19 mouse cellular contexts compared by ENCODE assay signal in the genomic region with DNA sequence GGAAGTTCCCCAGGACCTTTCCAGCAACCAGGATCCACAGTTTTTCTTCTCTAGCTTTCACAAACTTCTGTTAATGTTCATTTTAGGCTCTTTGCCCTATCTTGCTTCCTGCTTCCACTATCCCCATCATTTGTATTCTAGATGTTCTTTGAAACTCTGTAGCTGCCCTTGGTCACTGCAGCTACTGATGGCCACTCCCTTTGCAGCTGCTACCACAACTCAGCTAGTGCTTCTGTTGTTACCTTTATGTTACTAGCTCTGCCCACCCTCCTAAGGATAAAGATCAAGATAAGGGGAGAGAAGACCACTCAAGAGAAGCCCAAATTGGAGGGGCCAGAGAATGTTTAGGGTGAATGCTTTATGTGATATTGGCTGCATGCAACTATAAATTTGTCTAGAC. TPM values are rescaled to one million over a fixed set of nuclear protein-coding genes. Genes with fewer than 3 reads are reported as not detected.
A peak's percentile ranks its signal among the peaks of the same experiment; 100 is the strongest.
DNase-seq lines count a peak whose midpoint lies in the region; ATAC-seq and TF ChIP-seq lines count a peak whose summit lies in the region.
"Had no signal": no experiment of that assay in that cellular context is flagged by ENCODE, and none has a peak within 500 bp of the region (broad histone marks: within the 10 kb centered on the region; RNA-seq: fewer than 3 reads in every experiment).

No protein-coding gene starts in this region.

- H3K4me2 ChIP-seq in CH12.LX (ENCODE audit: insufficient read depth, low read depth, poor library complexity, severe bottlenecking), result peak overlapping the region; percentile 96; the same call in 1 of the 2 replicates
- H3K4me2 ChIP-seq in myocyte (ENCODE audit: low read depth), result peak overlapping the region; percentile 61
- no peak overlapping the region for H3K4me2 ChIP-seq in stomach, postnatal 0 days (replicated peaks; ENCODE audit: low read depth)

- TF ChIP-seq RAD21 in CH12.LX (IDR thresholded peaks at IDR 0.05; ENCODE audit: low read depth, low read length), result no peak

- no peak for ATAC-seq in stomach, postnatal 0 days (ENCODE audit: low FRiP score, low TSS enrichment)
- ATAC-seq: activated CD4-positive, CD25-positive, alpha-beta regulatory T cell, adult 4 months; CD4-positive, CD25-positive, alpha-beta regulatory T cell, adult 4 months; Patski had no signal

- H3K36me3 ChIP-seq in CH12.LX (replicated peaks in 1 of 2; ENCODE audit: control insufficient read depth in 1 of 2, insufficient read depth in 1 of 2, low read length in 1 of 2), result no peaks in the 10 kb centered on the region
- no peaks in the 10 kb centered on the region for H3K36me3 ChIP-seq in myocyte (ENCODE audit: control insufficient read depth, insufficient read depth)
- H3K36me3 ChIP-seq in stomach, postnatal 0 days (ENCODE audit: control insufficient read depth, insufficient read depth, low read length), result no peaks in the 10 kb centered on the region
- H3K36me3 ChIP-seq: G1E had no signal

- no peak overlapping the region for H3K9ac ChIP-seq in CH12.LX (ENCODE audit: insufficient read depth, low read depth)
- H3K9ac ChIP-seq in stomach, postnatal 0 days (ENCODE audit: low read length), result no peak overlapping the region

- H3K27ac ChIP-seq in CH12.LX (ENCODE audit: insufficient read depth, low read depth), result no peak overlapping the region
- H3K27ac ChIP-seq in stomach, postnatal 0 days (replicated peaks), result 0 out of 2 replicates have a peak overlapping the region, but pooled peaks have one; percentile 5

- in situ Hi-C loops in CH12.LX (cut with MboI; ENCODE audit: low pct_ligation_motif_present, low pct_unique_long_range_greater_than_20kb, low sequenced_read_pairs), result no loop called here

- H3ac ChIP-seq in myocyte (ENCODE audit: control insufficient read depth, insufficient read length), result no peak overlapping the region

- dilution Hi-C loops in CH12.LX (cut with MboI; ENCODE audit: extremely low pct_ligation_motif_present, extremely low pct_unique_long_range_greater_than_20kb, low sequenced_read_pairs), result no loop called here

- H3K27me3 ChIP-seq in CH12.LX (replicated peaks), result peaks cover 16% of the 10 kb centered on the region
- no peaks in the 10 kb centered on the region for H3K27me3 ChIP-seq in myocyte (ENCODE audit: control insufficient read depth, insufficient read depth, insufficient read length)
- no peaks in the 10 kb centered on the region for H3K27me3 ChIP-seq in stomach, postnatal 0 days (ENCODE audit: control insufficient read depth, insufficient read depth, low read length)

- no peak for TF ChIP-seq EP300 in CH12.LX (IDR thresholded peaks at IDR 0.05; ENCODE audit: low read length)
- no peak for TF ChIP-seq EP300 in stomach, postnatal 0 days (optimal IDR thresholded peaks at IDR 0.05)

- intact Hi-C loops in heart, postnatal 14 days (cut with DNase I), result loop anchor here (5.0 kb wide), 1 partner anchor 239 kb away; no protein-coding TSS in a partner anchor
- intact Hi-C loops in left cerebral cortex, postnatal 14 days (cut with DNase I), result no loop called here

- no peaks in the 10 kb centered on the region for H3K9me3 ChIP-seq in CH12.LX (replicated peaks; ENCODE audit: low read length)
- H3K9me3 ChIP-seq in stomach, postnatal 0 days (ENCODE audit: control insufficient read depth, low read length), result no peaks in the 10 kb centered on the region
- H3K9me3 ChIP-seq: G1E had no signal

- DNase-seq in heart, adult 11 months, result peak; percentile 73
- no peak for DNase-seq in heart, postnatal 14 days
- DNase-seq in CH12.LX (ENCODE audit: extremely low read depth), result no peak
- no peak for DNase-seq in stomach, postnatal 0 days (ENCODE audit: low spot score)
- no peak for DNase-seq in left cerebral cortex, postnatal 14 days (ENCODE audit: low spot score in 2 of 2)
- DNase-seq in lung, postnatal 36 days, result no peak
- no peak for DNase-seq in gastrocnemius, adult 18-20 months (ENCODE audit: low spot score)
- DNase-seq: adrenal gland, adult 8-10 months; adrenal gland, postnatal 14 days; adrenal gland, postnatal 25 days; cerebellum, adult 11 months; cerebellum, adult 11-12 months; cerebellum, adult 18-20 months had no signal

- no peaks in the 10 kb centered on the region for H3K79me2 ChIP-seq in CH12.LX (replicated peaks; ENCODE audit: control insufficient read depth, extremely low read depth, insufficient read depth, poor library complexity, severe bottlenecking)
- H3K79me2 ChIP-seq in myocyte (ENCODE audit: control insufficient read depth, insufficient read depth), result no peaks in the 10 kb centered on the region

- H3K4me1 ChIP-seq in CH12.LX (ENCODE audit: control insufficient read depth in 1 of 2, insufficient read depth in 2 of 2), result peaks cover 3 to 15% of the 10 kb centered on the region in 2 experiments; a peak in 3 of 4 replicates
- no peaks in the 10 kb centered on the region for H3K4me1 ChIP-seq in stomach, postnatal 0 days (replicated peaks; ENCODE audit: control insufficient read depth, insufficient read depth)

- H3K4me3 ChIP-seq in CH12.LX (replicated peaks in 1 of 3; ENCODE audit: low read depth in 2 of 3, low read length in 2 of 3, poor library complexity in 1 of 3) (no peak overlapping the region), myocyte (no peak overlapping the region)
- no peak overlapping the region for H3K4me3 ChIP-seq in stomach, postnatal 0 days (ENCODE audit: low read depth, low read length)

- TF ChIP-seq CTCF in CH12.LX (conservative IDR thresholded peaks at IDR 0.05 in 1 of 2, IDR thresholded peaks at IDR 0.05 in 1 of 2; ENCODE audit: low read depth in 2 of 2, low read length in 2 of 2), result no peak
- no peak for TF ChIP-seq CTCF in stomach, postnatal 0 days (IDR thresholded peaks at IDR 0.05; ENCODE audit: low read depth)

- TF ChIP-seq POLR2A in CH12.LX (IDR thresholded peaks at IDR 0.05; ENCODE audit: low read depth, low read length) (no peak), myocyte (IDR thresholded peaks at IDR 0.05; ENCODE audit: insufficient read length, low read depth) (no peak)

TF ChIP-seq in CH12.LX, 34 proteins besides CTCF, POLR2A, EP300 and RAD21:
- TF ChIP-seq USF1 (IDR thresholded peaks at IDR 0.05; ENCODE audit: low read depth, low read length) (no peak), NRF1 (IDR thresholded peaks at IDR 0.05; ENCODE audit: low read depth, low read length) (no peak), POLR2AphosphoS2 (IDR thresholded peaks at IDR 0.05; ENCODE audit: low read depth, low read length) (no peak), UBTF (IDR thresholded peaks at IDR 0.05; ENCODE audit: low read depth, low read length) (no peak), BHLHE40 (IDR thresholded peaks at IDR 0.05; ENCODE audit: low read depth, low read length) (no peak), TBP (conservative IDR thresholded peaks at IDR 0.05; ENCODE audit: low read depth, low read length) (no peak), CHD1 (IDR thresholded peaks at IDR 0.05; ENCODE audit: low read depth, low read length) (no peak), MAFK (IDR thresholded peaks at IDR 0.05; ENCODE audit: insufficient replicate concordance, low read length) (no peak)

TF ChIP-seq in myocyte, 11 proteins besides CTCF, POLR2A, EP300 and RAD21:
- TF ChIP-seq MAX (IDR thresholded peaks at IDR 0.05; ENCODE audit: low read depth), result no peak
- TF ChIP-seq MYOD1 (IDR thresholded peaks at IDR 0.05; ENCODE audit: control insufficient read depth in 1 of 3, insufficient read length in 2 of 3, low read depth in 2 of 3), result peak; percentile 19 to 79 (median 60)
- no peak for TF ChIP-seq POLR2AphosphoS2 (IDR thresholded peaks at IDR 0.05; ENCODE audit: insufficient read length, low read depth)

RNA-seq across cellular contexts. Expression of a gene that starts 7.3 kb away (rescaled TPM):
- total RNA-seq in heart, postnatal 14 days (2021), result not detected
- total RNA-seq in CH12.LX (2012; rRNA removed), result 0.25 and 0.29 TPM in 2 replicates
- 0.15 TPM in 1 of 2 replicates, not detected in the other for total RNA-seq in CH12.LX (2014; rRNA removed)
- 0.20 and 0.43 TPM in 2 replicates for polyA plus RNA-seq in CH12.LX (2012; ENCODE audit: insufficient read length, low read depth)
- 0.01 TPM for polyA plus RNA-seq in myocyte (2012; fragmentation: generic; extraction: Trizol)
- polyA plus RNA-seq in stomach, postnatal 0 days (2015; fragmentation: Nextera tagmentation; extraction: Ambion mirVana), result 0.13 and 0.17 TPM in 2 replicates
- not detected for total RNA-seq in left cerebral cortex, postnatal 14 days (2021)
- total RNA-seq in gastrocnemius, adult 18-20 months (2021), result under 1 TPM in 1 of 2 experiments, not detected in 1; 0.39 TPM
- polyA plus RNA-seq: C2C12 had no signal

RNA-seq across cellular contexts. Expression of a gene that starts 14.3 kb away (rescaled TPM):
- total RNA-seq in heart, postnatal 14 days (2021), result 1 to 10 TPM; 2.1 to 2.4 TPM
- 46.6 and 47.0 TPM in 2 replicates for total RNA-seq in CH12.LX (2012; rRNA removed)
- 131 and 133 TPM in 2 replicates for total RNA-seq in CH12.LX (2014; rRNA removed)
- 59.0 and 66.2 TPM in 2 replicates for polyA plus RNA-seq in CH12.LX (2012; ENCODE audit: insufficient read length, low read depth)
- 4.3 TPM for polyA plus RNA-seq in myocyte (2012; fragmentation: generic; extraction: Trizol)
- 5.3 and 6.5 TPM in 2 replicates for polyA plus RNA-seq in stomach, postnatal 0 days (2015; fragmentation: Nextera tagmentation; extraction: Ambion mirVana)
- total RNA-seq in left cerebral cortex, postnatal 14 days (2021), result 1 to 10 TPM in 1 of 2 experiments, under 1 TPM in 1; 0.63 to 1.3 TPM
- not detected for total RNA-seq in gastrocnemius, adult 18-20 months (2021)

RNA-seq across cellular contexts. Expression of a gene that starts 53.7 kb away (rescaled TPM):
- total RNA-seq in heart, postnatal 14 days (2021), result 10 to 100 TPM; 39.6 to 42.4 TPM
- 43.9 and 51.3 TPM in 2 replicates for total RNA-seq in CH12.LX (2012; rRNA removed)
- 37.2 and 47.2 TPM in 2 replicates for total RNA-seq in CH12.LX (2014; rRNA removed)
- polyA plus RNA-seq in CH12.LX (2012; ENCODE audit: insufficient read length, low read depth), result 35.4 and 40.7 TPM in 2 replicates
- polyA plus RNA-seq in myocyte (2012; fragmentation: generic; extraction: Trizol), result 67.6 TPM
- 60.2 and 66.5 TPM in 2 replicates for polyA plus RNA-seq in stomach, postnatal 0 days (2015; fragmentation: Nextera tagmentation; extraction: Ambion mirVana)
- 10 to 100 TPM; 46.8 to 49.7 TPM for total RNA-seq in left cerebral cortex, postnatal 14 days (2021)
- total RNA-seq in gastrocnemius, adult 18-20 months (2021), result 100 to 1,000 TPM; 121 to 130 TPM

RNA-seq across cellular contexts. Expression of a gene that starts 57.3 kb away (rescaled TPM):
- 1 to 10 TPM; 7.4 to 9.0 TPM for total RNA-seq in heart, postnatal 14 days (2021)
- total RNA-seq in CH12.LX (2012; rRNA removed) (7.5 and 8.2 TPM in 2 replicates), CH12.LX (2014; rRNA removed) (4.6 and 6.3 TPM in 2 replicates)
- polyA plus RNA-seq in CH12.LX (2012; ENCODE audit: insufficient read length, low read depth) (9.7 and 10.5 TPM in 2 replicates), myocyte (2012; fragmentation: generic; extraction: Trizol) (17.5 TPM)
- polyA plus RNA-seq in stomach, postnatal 0 days (2015; fragmentation: Nextera tagmentation; extraction: Ambion mirVana), result 56.9 and 70.0 TPM in 2 replicates
- total RNA-seq in left cerebral cortex, postnatal 14 days (2021), result 10 to 100 TPM; 17.6 to 20.1 TPM
- total RNA-seq in gastrocnemius, adult 18-20 months (2021), result 10 to 100 TPM; 21.9 to 23.8 TPM

Comparison
In these comparisons a context has a peak if more than half of its experiments do, and no peak if none do; other contexts are left out.
1. RNA of a gene that starts 14.3 kb away (total RNA-seq): 46.6 to 133 TPM in CH12.LX; 2.1 to 2.4 TPM in heart, postnatal 14 days, 0.63 to 1.3 TPM in left cerebral cortex, postnatal 14 days and not detected in gastrocnemius, adult 18-20 months; every median in the first group is over 10 times any median in the second.